Mouse (Mus musculus): ENCODE data around the gene 1700021F07Rik.

The 1700021F07Rik gene

DNA sequence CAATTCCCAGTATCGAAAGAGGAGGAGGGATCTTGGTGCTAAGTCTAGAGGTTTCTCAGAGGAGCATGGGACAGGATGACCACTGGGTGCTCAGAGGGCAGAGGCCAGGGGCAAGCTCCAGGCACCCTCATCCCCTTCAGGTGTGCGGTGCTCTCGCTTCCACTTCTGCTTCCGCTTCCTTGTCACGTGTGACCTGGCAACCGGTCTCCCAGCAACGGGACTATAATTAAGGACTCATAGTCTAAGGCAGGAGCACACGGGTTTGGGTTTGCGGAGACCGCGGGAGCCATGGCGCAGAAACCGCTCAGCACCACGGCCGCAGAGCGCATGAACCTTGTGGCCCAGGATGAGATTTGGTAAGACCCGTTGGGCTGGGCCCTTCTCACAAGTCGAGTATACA lies at the start of gene 1700021F07Rik:
Gene 1700021F07Rik, plus strand, starts transcription at position 211 of the 400 bp plus-strand sequence.
- DNase-seq (ENCODE audit: low spot score in 2 of 2) = no peak

DNA sequence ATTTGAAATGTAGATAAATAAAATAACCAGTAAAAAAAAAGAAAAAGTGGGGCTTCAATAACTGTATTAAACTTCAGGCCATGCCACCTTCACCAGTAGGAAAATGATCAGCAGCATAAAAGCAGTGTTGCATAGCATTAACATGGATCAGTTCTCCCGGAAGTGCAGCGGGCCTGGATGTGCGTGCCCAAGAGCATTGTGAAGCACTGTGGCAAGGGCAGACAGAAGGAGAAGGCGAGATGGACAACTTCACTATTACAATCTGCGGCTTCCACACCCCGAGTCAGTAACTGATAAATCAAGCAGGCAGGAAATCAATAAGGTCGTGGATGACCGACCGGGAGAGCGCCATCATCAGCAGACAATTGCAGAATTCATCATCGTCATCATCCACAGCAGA lies 49.2 kb upstream of the 1700021F07Rik start:
- no peak for DNase-seq (ENCODE audit: low spot score in 2 of 2)

DNA sequence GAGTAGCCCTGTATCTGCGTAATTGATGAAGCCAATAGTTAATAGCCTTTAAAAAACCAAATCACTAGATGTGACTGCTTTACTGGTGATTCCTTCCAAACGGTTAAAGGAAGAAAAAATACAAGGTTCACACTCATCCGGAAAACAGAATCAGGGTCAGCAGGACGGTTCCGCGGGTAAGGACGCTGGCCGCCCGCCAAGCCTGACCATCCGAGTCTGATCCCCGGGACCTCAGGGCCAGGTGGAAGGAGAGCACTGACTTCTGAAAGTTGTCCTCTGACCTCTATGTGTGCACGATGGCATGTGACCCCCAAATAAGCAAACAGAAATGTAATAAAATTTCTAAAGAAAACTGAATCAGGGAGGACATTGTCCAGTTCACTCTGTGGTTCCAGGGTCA lies 43.3 kb upstream of the 1700021F07Rik start:
- DNase-seq (ENCODE audit: low spot score in 2 of 2) = no peak

DNA sequence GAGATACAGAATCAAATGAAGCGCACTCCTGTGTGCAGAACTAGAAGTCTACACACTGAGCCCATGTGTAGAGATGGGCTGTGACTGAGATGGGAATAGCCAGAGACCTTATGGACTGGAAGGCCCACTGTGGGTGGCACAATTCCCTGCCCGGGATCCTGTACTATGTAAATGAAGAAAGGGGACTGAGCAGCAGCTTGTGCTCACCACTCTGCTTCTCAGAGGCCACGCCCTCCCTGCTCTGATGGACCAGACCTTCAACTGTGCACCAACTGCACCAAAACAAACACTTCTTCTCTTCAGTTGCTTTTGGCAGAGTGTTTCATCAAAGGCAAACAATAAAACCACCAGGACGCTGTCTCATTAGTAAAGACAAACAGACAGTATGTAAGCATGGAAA lies 37.9 kb upstream of the 1700021F07Rik start:
- no peak for DNase-seq (ENCODE audit: low spot score in 2 of 2)

DNA sequence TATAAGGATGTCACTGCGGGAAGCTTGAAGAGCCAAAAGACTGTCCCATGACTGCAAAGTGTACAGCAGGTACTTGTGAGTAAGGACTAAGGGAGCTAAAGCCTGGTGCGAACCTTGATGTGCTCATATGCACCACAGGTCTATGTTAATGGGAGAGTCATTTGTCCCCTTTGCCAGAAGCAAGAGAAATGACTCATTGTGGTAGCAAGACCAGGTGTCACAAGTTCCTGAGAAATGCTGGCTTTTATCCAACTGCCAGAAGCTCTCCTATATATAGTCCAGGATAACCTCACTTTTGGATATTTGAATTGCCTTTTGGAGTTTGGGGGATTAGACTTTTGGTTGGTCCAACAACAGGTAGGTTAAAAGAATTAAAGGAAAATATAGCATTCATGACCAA lies 22.8 kb upstream of the 1700021F07Rik start:
- DNase-seq (ENCODE audit: low spot score in 2 of 2) = no peak

DNA sequence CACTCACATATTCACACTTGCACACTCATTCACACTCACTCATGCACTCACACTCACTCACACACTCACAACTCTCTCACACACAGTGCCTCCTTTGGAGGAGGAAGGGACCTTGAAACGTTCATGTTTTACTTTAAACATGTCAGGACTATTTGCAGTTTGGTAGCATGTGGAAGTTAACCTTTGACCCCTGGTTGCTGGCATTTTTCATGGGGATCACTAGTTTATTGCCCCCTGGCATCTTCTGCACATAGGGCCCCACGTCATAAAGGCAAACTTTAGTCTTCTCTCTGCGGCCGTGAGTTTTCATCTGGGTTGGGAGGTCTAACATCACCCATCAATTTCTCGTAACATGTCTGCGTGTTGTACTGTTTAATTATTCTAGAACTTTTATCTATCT lies 8.4 kb upstream of the 1700021F07Rik start:
- no peak for DNase-seq (ENCODE audit: low spot score in 2 of 2)

DNA sequence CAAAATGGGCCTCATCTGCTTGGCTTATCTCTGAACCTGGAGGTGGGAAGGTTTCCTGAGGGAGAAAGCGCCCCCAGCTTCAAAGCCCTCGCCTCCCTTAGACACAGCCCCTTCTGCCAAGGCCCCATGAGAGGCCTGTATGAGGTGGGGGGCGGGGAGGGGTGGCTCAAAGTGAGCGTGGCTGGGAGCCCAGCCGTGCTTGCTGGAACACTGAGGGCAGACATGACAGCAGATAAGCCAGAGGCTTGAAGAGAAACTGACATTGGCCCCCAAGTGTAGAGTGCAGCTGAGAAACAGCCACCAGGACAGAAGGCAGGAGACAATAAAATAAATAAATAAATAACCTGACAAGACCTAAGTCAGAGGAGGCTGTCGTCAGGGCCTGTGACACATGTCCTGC lies 7.2 kb upstream of the 1700021F07Rik start:
- no peak for DNase-seq (ENCODE audit: low spot score in 2 of 2)

DNA sequence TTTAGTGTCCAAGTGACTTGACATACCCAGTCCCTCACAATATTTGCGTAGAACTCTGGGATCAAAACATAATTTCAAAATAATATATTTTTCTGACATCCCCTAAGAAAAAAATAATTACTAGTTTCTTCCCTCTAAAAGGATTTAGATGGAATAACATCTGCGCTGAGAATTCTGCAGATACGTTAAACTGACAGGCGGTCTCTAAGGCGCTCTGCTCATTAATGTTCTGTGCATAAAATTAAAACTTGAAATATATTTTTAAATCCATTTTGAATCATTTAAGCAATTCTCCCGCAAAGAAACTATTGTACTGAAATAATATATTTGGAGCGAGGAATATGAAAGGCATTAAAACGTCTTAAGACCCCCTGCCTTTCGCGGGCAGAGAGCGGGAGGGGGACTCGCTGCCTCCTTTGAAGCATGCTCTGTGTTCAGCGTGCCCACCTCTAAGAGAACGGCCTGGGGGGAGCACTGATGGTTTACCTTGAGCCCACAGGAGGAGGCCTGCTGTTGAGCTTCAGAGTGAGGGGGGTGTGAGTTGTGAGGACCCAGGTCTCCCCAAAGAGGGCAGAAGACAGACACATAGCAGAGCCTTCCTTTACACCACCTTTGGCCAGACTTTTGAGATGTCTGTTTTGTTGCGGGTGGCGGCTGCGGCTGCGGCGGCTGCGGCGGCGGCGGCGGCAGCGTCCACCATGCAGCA lies 6.1 kb upstream of the 1700021F07Rik start:
- DNase-seq (ENCODE audit: low spot score in 2 of 2) = no peak

DNA sequence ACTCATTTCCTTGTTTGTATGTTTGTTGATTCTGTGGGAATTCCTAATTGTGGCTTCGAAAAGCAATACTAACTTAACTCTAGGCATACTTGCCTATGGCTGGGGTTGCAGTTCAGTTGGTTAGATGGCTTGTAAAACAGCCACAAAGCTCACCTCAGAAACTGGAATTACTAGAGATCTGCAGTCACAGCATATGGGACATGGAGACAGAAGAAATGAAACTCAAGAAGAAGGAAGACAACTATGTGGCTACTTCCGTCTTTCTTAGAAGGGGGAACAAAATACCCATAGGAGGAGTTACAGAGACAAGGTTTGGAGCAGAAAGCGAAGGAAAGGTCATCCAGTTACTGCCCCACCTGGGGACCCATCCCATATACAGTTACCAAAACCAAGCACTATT lies 6.1 kb downstream of the 1700021F07Rik start:
- no peak for DNase-seq (ENCODE audit: low spot score in 2 of 2)

DNA sequence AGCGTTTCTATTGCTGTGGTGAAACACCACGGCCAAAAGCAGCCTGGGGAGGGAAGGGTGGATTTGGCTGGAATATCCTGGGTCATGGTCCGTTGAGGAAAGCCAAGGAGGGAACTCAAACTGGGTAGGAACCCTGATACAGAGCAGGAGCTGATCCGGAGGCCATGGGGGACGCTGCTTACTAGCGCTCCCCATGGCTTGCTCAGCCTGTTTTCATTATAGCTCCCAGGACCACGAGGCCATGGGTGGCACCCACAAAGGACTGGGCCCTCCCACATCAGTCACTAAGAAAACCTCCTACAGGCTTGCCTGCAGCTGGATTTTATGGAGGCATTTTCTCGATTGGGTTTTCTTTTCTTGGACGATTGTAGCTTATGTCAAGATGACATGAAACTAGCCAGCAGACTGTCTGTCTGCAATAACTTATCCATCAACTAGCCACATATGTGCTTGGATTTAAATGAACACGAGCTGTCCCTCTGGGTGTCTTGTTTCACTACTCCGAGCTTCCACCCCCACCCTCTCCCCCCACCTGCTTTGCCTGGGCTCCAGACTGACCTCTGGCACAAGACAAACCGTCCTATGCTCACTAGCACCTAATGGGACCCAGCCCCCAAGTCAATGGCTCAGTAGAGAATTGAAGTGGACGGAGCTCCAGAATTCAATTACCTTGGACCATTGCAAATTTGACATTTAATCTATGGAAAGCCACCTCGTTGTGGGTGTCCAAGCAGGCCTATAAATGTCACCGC lies 10.5 kb downstream of the 1700021F07Rik start:
- DNase-seq (ENCODE audit: low spot score in 2 of 2) = no peak

DNA sequence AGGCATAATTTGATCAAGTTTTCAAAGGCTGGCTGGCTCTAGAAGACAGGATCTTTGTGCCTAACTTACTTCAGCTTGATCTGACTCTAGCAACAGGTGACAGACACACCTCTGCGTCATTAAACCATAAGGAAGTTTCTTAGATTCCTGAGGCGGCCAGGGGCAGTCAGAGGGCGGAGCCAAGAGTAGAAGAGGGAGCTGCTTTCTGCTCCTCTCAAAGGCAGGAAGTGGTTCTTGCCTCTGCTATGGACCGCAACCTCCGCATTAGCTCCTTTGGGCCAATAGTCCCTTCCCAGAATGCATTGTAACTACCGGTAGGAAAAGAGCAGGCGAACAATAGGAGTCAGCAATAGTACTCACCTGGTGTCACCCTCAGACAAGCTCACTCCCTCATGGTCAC lies 12.2 kb downstream of the 1700021F07Rik start:
- peak; percentile 30 to 46 for DNase-seq (ENCODE audit: low spot score in 2 of 2)

DNA sequence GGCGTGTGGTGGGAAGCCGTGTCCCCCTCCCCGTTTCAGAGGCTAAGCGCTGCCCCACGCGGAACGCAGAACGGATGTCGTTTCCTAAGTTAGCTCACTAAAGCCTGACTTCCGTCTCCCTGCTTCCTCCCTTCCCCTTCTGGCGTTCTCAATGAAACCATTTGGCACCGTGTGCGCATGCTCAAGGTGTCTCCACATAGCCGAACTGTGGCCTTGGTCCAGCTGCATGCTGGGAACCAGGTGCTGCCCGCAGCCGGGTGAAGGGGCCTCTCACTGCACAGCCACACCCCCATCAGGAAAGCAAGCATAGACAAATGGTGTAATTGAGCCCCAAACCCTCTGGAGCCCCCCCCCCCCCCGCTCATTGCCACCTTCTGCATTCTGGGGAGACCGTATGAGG lies 13.0 kb downstream of the 1700021F07Rik start:
- no peak for DNase-seq (ENCODE audit: low spot score in 2 of 2)

DNA sequence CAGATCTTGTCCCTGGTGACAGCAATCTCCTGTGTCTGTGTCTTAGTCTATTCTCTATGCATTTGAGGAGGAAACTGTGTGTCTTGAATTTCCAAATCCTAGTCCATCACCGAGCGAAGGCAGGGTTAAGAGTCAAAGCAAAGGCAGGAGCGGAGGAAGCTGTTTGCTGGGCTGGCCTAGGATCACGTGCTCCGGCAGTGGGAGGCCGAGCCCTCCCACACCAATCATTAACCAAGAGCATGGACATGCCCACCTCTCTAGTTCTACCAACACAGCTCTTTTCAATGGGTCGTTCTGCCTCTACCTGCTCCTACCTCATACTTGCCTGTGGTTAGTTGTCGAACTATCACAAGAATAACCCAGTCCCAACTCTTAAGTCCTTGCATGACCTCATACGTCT lies 13.5 kb downstream of the 1700021F07Rik start:
- DNase-seq (ENCODE audit: low spot score in 2 of 2) = no peak

DNA sequence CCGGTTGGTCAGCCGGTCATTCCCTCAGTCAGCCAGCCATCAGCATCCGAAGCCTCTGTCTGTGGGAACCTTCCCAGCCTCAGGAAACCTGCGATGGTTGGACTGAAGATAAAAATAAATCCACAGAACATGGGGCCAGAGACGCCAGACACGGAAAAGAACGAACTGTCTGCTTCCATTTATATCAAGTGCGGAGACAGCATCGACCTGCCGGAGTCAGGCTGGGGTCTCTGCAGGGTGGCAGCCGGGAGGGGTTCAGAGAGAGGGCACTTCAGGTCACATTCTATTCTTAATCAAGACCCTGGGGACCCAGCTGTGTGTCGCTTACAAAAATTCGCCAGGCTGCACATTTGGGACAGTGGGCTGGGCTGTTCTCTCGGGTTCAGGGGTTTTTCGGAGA lies 17.4 kb downstream of the 1700021F07Rik start:
- no peak for DNase-seq (ENCODE audit: low spot score in 2 of 2)

DNA sequence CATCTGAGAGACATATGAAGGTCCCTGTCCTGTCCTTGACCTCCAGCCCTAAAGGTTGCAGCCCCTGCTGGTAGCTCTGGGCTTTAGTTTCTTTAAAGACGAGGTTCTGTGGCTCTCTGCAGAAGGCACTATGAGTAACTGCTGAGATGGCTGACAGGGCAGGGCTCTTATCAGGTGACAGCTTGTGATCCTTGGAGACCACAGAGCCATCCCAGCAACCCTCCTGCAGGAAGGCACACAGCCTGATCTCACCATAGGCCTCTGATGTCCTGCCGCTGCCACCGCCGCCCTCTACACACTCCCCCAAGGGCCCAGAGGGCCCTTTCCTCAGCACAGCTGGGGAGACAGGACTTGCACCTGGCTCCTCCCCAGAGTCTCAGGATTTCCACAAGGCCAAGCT lies 19.4 kb downstream of the 1700021F07Rik start:
- peak; percentile 14 to 19 for DNase-seq (ENCODE audit: low spot score in 2 of 2)

DNA sequence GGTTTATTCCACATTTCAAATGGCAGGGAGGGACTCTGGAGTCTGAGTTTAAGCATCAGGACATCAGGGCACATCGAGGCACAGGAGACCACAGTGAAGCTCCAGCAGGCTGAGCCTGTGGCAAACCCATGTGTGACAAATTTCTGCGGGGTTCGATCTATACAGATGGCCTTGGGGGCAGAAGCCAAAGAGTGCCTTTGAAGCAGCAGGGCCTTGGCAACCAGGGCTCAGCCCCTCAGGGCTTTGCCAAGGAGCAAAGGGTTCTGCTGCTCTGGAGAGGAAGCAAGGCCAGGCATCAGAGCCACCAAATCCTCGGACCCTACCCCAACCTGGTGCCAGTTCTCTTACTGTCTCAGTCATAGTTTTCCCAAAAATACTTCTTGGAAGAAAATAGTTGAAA lies 20.3 kb downstream of the 1700021F07Rik start:
- no peak for DNase-seq (ENCODE audit: low spot score in 2 of 2)

DNA sequence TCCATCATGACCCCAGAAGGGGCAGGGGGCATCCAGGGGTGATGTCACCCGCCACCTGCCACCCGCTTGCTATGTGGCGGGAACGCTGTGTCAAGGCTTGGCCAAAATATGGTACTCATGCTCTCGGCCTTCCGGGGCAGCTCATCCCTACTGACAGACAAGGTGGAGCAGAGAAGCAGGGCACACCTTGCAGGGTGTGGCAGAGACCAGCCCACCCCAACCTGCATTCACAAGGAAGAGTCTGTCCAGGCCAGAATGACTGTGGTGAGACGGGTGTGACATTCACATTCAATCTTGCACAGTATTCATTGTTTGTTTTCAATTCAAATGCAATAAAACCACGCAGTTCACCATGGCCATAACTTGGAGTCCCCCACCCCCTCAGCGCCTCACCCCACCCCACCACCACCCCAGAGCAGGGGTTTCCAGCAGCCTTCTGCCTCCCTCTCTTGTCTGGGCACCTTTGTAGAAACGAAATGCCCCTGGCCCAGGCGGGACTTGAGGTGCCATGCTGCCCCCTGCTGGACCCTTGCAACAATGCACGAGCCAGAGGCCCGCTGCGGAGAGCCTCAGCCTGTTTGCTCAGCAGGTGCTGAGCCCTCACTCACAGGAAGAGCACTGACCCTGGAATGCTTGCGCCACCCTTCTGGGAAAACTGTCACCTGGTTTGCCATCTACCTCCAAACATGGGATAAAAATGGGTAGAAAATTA lies 23.8 kb downstream of the 1700021F07Rik start:
- DNase-seq (ENCODE audit: low spot score in 2 of 2) = peak; percentile 67 to 80

DNA sequence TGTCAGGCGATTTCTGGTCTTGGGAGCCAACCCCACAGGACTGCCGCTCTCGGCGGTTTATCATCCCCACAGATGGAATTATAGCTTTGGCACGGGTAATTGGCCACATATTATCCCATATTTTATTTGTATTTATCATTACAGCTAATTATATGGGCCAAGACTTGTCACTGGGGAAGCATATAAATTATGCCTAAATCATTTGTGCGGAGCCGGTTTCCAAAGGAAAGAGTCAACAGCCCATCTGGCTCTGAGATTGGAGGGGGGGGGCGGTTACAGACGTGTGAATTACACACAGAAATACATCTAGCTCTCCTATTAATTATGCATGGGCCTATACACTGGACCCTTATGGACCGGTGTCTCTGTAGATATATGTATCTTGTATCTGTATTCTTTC lies 26.9 kb downstream of the 1700021F07Rik start:
- no peak for DNase-seq (ENCODE audit: low spot score in 2 of 2)

DNA sequence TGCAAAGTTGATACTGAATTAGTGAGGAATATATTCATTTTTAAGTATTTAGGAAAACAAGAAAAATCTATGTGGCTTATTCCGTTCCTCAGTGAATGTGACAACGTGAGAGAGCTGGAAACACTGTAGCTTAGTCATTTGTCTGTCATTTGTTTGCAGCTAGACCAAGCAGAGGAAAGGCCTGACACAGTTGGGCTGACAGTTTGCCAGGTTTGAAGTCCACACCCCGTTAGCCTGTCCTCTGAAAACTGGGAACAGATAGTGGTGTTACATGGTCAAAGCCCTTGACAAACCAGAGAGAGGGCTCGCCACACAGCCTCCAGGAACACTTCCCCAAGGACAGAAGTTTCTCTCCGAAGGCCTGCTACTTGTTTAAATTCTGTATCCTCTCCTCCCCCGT lies 28.3 kb downstream of the 1700021F07Rik start:
- no peak for DNase-seq (ENCODE audit: low spot score in 2 of 2)

DNA sequence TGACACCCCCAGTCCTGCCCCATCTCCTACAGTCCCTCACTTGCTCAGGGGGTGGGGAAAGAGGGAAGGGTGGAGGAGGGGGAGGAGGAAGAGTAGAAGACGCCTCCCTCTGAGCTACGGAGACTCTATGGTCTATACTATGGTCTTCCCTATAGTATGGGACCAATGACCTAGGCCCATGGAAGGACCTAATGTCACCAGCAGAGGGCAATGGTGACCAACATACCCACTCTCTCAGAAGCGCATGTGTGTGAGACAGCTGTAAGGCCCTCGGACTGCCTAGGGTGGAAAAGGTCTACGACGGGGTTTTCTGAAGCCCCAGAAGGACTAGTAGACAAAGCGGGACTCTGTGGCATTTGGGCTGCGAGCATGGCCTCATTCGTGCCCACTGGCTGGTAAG lies 31.5 kb downstream of the 1700021F07Rik start:
- peak in 1 of 2 experiments; percentile 32 for DNase-seq (ENCODE audit: low spot score in 2 of 2)

DNA sequence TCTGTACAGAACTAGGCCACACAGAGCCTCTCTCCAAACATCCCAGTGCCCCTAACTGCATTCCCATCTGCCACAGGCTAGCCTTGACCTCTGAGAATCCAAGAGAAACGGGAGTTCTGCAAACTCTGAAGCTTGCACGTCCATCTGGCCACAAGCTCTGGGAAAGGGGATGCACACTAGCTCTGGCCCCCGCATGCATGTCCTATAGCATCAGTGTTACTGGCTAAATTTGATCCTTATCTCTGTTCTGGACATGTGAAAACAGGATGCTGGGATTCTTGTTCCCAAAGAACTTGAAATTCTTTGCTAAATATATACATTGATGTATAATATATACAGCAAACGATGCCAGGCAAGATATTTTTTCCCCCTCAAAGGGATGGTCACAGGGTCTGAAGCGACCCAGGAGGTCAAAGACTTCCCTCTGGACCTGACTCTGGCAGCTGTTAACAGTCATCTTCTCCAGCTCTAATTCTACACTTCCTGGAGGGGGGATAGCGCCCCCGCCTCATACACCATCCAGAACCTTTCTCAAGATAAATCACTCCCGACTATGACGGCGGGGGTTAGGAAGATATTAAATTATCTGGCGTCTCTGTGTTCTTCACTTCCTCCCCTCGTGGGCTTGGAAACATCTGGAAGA lies 36.5 kb downstream of the 1700021F07Rik start:
- no peak for DNase-seq (ENCODE audit: low spot score in 2 of 2)

DNA sequence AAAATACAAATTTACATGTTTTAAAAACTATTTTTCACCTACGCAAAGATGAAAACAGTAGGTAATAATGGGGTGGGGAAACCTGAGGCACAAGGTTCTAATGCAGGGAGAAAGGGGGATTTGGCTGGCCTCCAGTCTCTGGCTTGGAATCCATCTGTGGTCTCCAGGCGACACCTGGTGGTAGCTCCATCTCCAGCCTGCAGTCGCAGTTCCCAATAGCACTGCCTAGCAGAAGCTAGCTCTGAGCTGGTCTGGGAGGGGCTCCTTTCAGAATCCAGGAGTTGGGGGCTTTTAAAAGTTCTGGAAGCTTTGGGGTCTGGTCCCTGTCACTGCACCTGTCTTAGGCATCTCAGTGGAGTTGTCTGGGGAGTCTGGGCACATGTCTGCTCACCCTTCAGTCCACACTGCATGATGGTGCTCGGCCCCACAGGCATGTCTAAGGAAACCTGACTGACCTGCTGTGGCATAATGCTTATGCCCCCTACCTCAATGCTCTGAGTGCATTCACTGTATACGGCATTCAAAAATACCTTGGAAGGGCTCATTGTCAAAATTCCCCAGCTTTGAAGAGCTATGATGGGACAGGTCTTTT lies 39.6 kb downstream of the 1700021F07Rik start:
- DNase-seq (ENCODE audit: low spot score in 2 of 2) = peak; percentile 39 to 63

All from natural killer cell, adult 2 months (primary cell).